Mouse (Mus musculus) urinary bladder, postnatal 4 days (tissue): ENCODE data around the gene Gm29776.

Experiments
- DNase-seq, 2 experiments: peaks; one replicate each; pipeline ENCODE4 v3.0.0; 2021 to 2022; ENCODE audit warnings: low spot score in 2 of 2

Gene Gm29776

GRCm38 (mm10) chr14:54698733-54699132, at the start of gene Gm29776:
Gene Gm29776, minus strand, starts transcription at chr14:54698833.
- DNase-seq, result no peak

GRCm38 (mm10) chr14:54746038-54746437, 47.4 kb upstream of the Gm29776 start:
- DNase-seq, result no peak

- DNase-seq, result no peak
Measured at GRCm38 (mm10) chr14:54744473-54744872, 45.8 kb upstream of the Gm29776 start.

GRCm38 (mm10) chr14:54742375-54742774, 43.7 kb upstream of the Gm29776 start:
- no peak for DNase-seq

- no peak for DNase-seq
Measured at GRCm38 (mm10) chr14:54741721-54742120, 43.1 kb upstream of the Gm29776 start.

- DNase-seq, result no peak
Measured at GRCm38 (mm10) chr14:54737634-54738033, 39.0 kb upstream of the Gm29776 start.

- no peak for DNase-seq
Measured at GRCm38 (mm10) chr14:54736555-54737552, 38.2 kb upstream of the Gm29776 start.

GRCm38 (mm10) chr14:54735221-54735620, 36.6 kb upstream of the Gm29776 start:
- no peak for DNase-seq

GRCm38 (mm10) chr14:54734004-54734403, 35.4 kb upstream of the Gm29776 start:
- DNase-seq, result no peak

GRCm38 (mm10) chr14:54732206-54732605, 33.6 kb upstream of the Gm29776 start:
- no peak for DNase-seq

GRCm38 (mm10) chr14:54730305-54730704, 31.7 kb upstream of the Gm29776 start:
- no peak for DNase-seq

- no peak for DNase-seq
Measured at GRCm38 (mm10) chr14:54728823-54729653, 30.4 kb upstream of the Gm29776 start.

- DNase-seq, result no peak
Measured at GRCm38 (mm10) chr14:54727565-54727964, 28.9 kb upstream of the Gm29776 start.

GRCm38 (mm10) chr14:54724049-54724448, 25.4 kb upstream of the Gm29776 start:
- DNase-seq, result no peak

GRCm38 (mm10) chr14:54721711-54722110, 23.1 kb upstream of the Gm29776 start:
- DNase-seq, result no peak

- no peak for DNase-seq
Measured at GRCm38 (mm10) chr14:54720654-54721350, 22.2 kb upstream of the Gm29776 start.

GRCm38 (mm10) chr14:54720041-54720440, 21.4 kb upstream of the Gm29776 start:
- no peak for DNase-seq

- no peak for DNase-seq
Measured at GRCm38 (mm10) chr14:54715402-54715801, 16.8 kb upstream of the Gm29776 start.

- DNase-seq, result no peak
Measured at GRCm38 (mm10) chr14:54714617-54715081, 16.0 kb upstream of the Gm29776 start.

GRCm38 (mm10) chr14:54714121-54714520, 15.5 kb upstream of the Gm29776 start:
- DNase-seq, result no peak

GRCm38 (mm10) chr14:54712861-54713260, 14.2 kb upstream of the Gm29776 start:
- DNase-seq, result no peak

- DNase-seq, result no peak
Measured at GRCm38 (mm10) chr14:54712074-54712473, 13.4 kb upstream of the Gm29776 start, which contains the start of gene Cebpe. Gene Cebpe, minus strand, starts transcription at chr14:54712174.
